Mouse (Mus musculus): ENCODE results near the gene Birc5.
A peak's percentile ranks its signal among the peaks of the same experiment; 100 is the strongest.

Gene Birc5

GRCm38 (mm10) chr11:117855975-117856374 lies 6.9 kb downstream of the Birc5 start:
- DNase-seq (ENCODE audit: low spot score), result no peak

GRCm38 (mm10) chr11:117857462-117857861 lies 8.4 kb downstream of the Birc5 start:
- DNase-seq (ENCODE audit: low spot score), result no peak

GRCm38 (mm10) chr11:117858392-117858791 lies 9.3 kb downstream of the Birc5 start:
- DNase-seq (ENCODE audit: low spot score), result no peak

- DNase-seq (ENCODE audit: low spot score), result no peak
These were observed 11.6 kb downstream of the Birc5 start, which contains the start of gene Tmem235 for GRCm38 (mm10) chr11:117860601-117861000. Tmem235 (plus strand) TSS chr11:117860752.

- DNase-seq (ENCODE audit: low spot score), result no peak
These were observed 14.3 kb downstream of the Birc5 start for GRCm38 (mm10) chr11:117863174-117863856.

- DNase-seq (ENCODE audit: low spot score), result no peak
These were observed 15.8 kb downstream of the Birc5 start for GRCm38 (mm10) chr11:117864805-117865204.

- peak; percentile 73 for DNase-seq (ENCODE audit: low spot score)
These were observed 16.9 kb downstream of the Birc5 start for GRCm38 (mm10) chr11:117865988-117866387.

- peak; percentile 92 for DNase-seq (ENCODE audit: low spot score)
These were observed 21.8 kb downstream of the Birc5 start for GRCm38 (mm10) chr11:117870688-117871365.

GRCm38 (mm10) chr11:117871376-117871775 lies 22.3 kb downstream of the Birc5 start:
- DNase-seq (ENCODE audit: low spot score), result no peak

GRCm38 (mm10) chr11:117871911-117872584 lies 23.0 kb downstream of the Birc5 start:
- DNase-seq (ENCODE audit: low spot score), result no peak

GRCm38 (mm10) chr11:117872861-117873608 lies 24.0 kb downstream of the Birc5 start, which contains the start of gene Tha1:
Tha1 (minus strand) TSS chr11:117873481.
- DNase-seq (ENCODE audit: low spot score), result peak; percentile 95

- DNase-seq (ENCODE audit: low spot score), result no peak
These were observed 25.4 kb downstream of the Birc5 start for GRCm38 (mm10) chr11:117874419-117874818.

- no peak for DNase-seq (ENCODE audit: low spot score)
These were observed 26.6 kb downstream of the Birc5 start for GRCm38 (mm10) chr11:117875681-117876080.

- DNase-seq (ENCODE audit: low spot score), result no peak
These were observed 29.1 kb downstream of the Birc5 start for GRCm38 (mm10) chr11:117877917-117878745.

- no peak for DNase-seq (ENCODE audit: low spot score)
These were observed 29.8 kb downstream of the Birc5 start for GRCm38 (mm10) chr11:117878892-117879291.

GRCm38 (mm10) chr11:117879676-117880075 lies 30.6 kb downstream of the Birc5 start:
- no peak for DNase-seq (ENCODE audit: low spot score)

- DNase-seq (ENCODE audit: low spot score), result no peak
These were observed 31.4 kb downstream of the Birc5 start for GRCm38 (mm10) chr11:117880336-117880976.

GRCm38 (mm10) chr11:117880977-117881358 lies 31.9 kb downstream of the Birc5 start:
- DNase-seq (ENCODE audit: low spot score), result no peak

- DNase-seq (ENCODE audit: low spot score), result no peak
These were observed 32.7 kb downstream of the Birc5 start for GRCm38 (mm10) chr11:117881787-117882186.

GRCm38 (mm10) chr11:117882208-117882607 lies 33.2 kb downstream of the Birc5 start:
- no peak for DNase-seq (ENCODE audit: low spot score)

GRCm38 (mm10) chr11:117886000-117886399 lies 36.9 kb downstream of the Birc5 start:
- no peak for DNase-seq (ENCODE audit: low spot score)
